Mouse (Mus musculus): ENCODE data around the gene Irf8. TPM values are rescaled to one million over a fixed set of nuclear protein-coding genes. Genes with fewer than 3 reads are reported as not detected.

The Irf8 gene
- polyA plus RNA-seq, 1 experiment: 1.8 TPM

- H3K27ac ChIP-seq (ENCODE audit: insufficient read depth, low read length): no peak overlapping the region
- no peak overlapping the region for H3K4me3 ChIP-seq (replicated peaks; ENCODE audit: insufficient read depth, low read depth, low read length)
- DNase-seq: peak in 1 of 2 experiments; percentile 22
- H3K27me3 ChIP-seq (ENCODE audit: control insufficient read depth, insufficient read depth, low read length): no peaks in the 10 kb centered on the region
- TF ChIP-seq POLR2A (IDR thresholded peaks at IDR 0.05; ENCODE audit: borderline replicate concordance, insufficient read depth, low read length) (no peak), CTCF (IDR thresholded peaks at IDR 0.05; ENCODE audit: borderline replicate concordance, insufficient read depth, low read depth, low read length) (no peak)
- WGBS: 54% methylated on average over 17 of the region's 17 CpGs
- no peaks in the 10 kb centered on the region; the same call in 1 of the 2 replicates for H3K4me1 ChIP-seq (ENCODE audit: control insufficient read depth, insufficient read depth, low read length)
These were observed 38.8 kb upstream of the Irf8 start for GRCm38 (mm10) chr8:120697154-120697978.

- no peak for TF ChIP-seq POLR2A (IDR thresholded peaks at IDR 0.05; ENCODE audit: borderline replicate concordance, insufficient read depth, low read length)
- TF ChIP-seq CTCF (IDR thresholded peaks at IDR 0.05; ENCODE audit: borderline replicate concordance, insufficient read depth, low read depth, low read length): no peak
- H3K27ac ChIP-seq (ENCODE audit: insufficient read depth, low read length): no peak overlapping the region
- H3K4me1 ChIP-seq (ENCODE audit: control insufficient read depth, insufficient read depth, low read length): no peaks in the 10 kb centered on the region; the same call in 1 of the 2 replicates
- no peak overlapping the region for H3K4me3 ChIP-seq (replicated peaks; ENCODE audit: insufficient read depth, low read depth, low read length)
- H3K27me3 ChIP-seq (ENCODE audit: control insufficient read depth, insufficient read depth, low read length): no peaks in the 10 kb centered on the region
- DNase-seq: no peak
These were observed 38.2 kb upstream of the Irf8 start for GRCm38 (mm10) chr8:120697979-120698272.

GRCm38 (mm10) chr8:120698426-120698825 is 37.7 kb upstream of the Irf8 start:
- Histone ChIP-seq H3K4me3 (replicated peaks; ENCODE audit: insufficient read depth, low read depth, low read length) (no peak overlapping the region), H3K27me3 (ENCODE audit: control insufficient read depth, insufficient read depth, low read length) (no peaks in the 10 kb centered on the region), H3K4me1 (ENCODE audit: control insufficient read depth, insufficient read depth, low read length) (no peaks in the 10 kb centered on the region; the same call in 1 of the 2 replicates), H3K27ac (ENCODE audit: insufficient read depth, low read length) (no peak overlapping the region)
- no peak for DNase-seq
- TF ChIP-seq CTCF (IDR thresholded peaks at IDR 0.05; ENCODE audit: borderline replicate concordance, insufficient read depth, low read depth, low read length) (no peak), POLR2A (IDR thresholded peaks at IDR 0.05; ENCODE audit: borderline replicate concordance, insufficient read depth, low read length) (no peak)
- 40% methylated on average over 7 of the region's 7 CpGs for WGBS

GRCm38 (mm10) chr8:120699079-120699478 is 37.1 kb upstream of the Irf8 start:
- Histone ChIP-seq H3K27me3 (ENCODE audit: control insufficient read depth, insufficient read depth, low read length) (no peaks in the 10 kb centered on the region), H3K4me3 (replicated peaks; ENCODE audit: insufficient read depth, low read depth, low read length) (no peak overlapping the region), H3K27ac (ENCODE audit: insufficient read depth, low read length) (no peak overlapping the region), H3K4me1 (ENCODE audit: control insufficient read depth, insufficient read depth, low read length) (no peaks in the 10 kb centered on the region; the same call in 1 of the 2 replicates)
- WGBS: 66% methylated on average over 6 of the region's 6 CpGs
- TF ChIP-seq CTCF (IDR thresholded peaks at IDR 0.05; ENCODE audit: borderline replicate concordance, insufficient read depth, low read depth, low read length) (no peak), POLR2A (IDR thresholded peaks at IDR 0.05; ENCODE audit: borderline replicate concordance, insufficient read depth, low read length) (no peak)
- DNase-seq: no peak

- Histone ChIP-seq H3K27me3 (ENCODE audit: control insufficient read depth, insufficient read depth, low read length) (no peaks in the 10 kb centered on the region), H3K4me3 (replicated peaks; ENCODE audit: insufficient read depth, low read depth, low read length) (no peak overlapping the region), H3K27ac (ENCODE audit: insufficient read depth, low read length) (no peak overlapping the region), H3K4me1 (ENCODE audit: control insufficient read depth, insufficient read depth, low read length) (no peaks in the 10 kb centered on the region; the same call in 1 of the 2 replicates)
- no peak for DNase-seq
- TF ChIP-seq CTCF (IDR thresholded peaks at IDR 0.05; ENCODE audit: borderline replicate concordance, insufficient read depth, low read depth, low read length) (no peak), POLR2A (IDR thresholded peaks at IDR 0.05; ENCODE audit: borderline replicate concordance, insufficient read depth, low read length) (no peak)
- WGBS: 91% methylated on average over 2 of the region's 2 CpGs
These were observed 36.6 kb upstream of the Irf8 start for GRCm38 (mm10) chr8:120699565-120699964.

GRCm38 (mm10) chr8:120700053-120700452 is 36.1 kb upstream of the Irf8 start:
- DNase-seq: no peak
- no peaks in the 10 kb centered on the region; the same call in 1 of the 2 replicates for H3K4me1 ChIP-seq (ENCODE audit: control insufficient read depth, insufficient read depth, low read length)
- TF ChIP-seq POLR2A (IDR thresholded peaks at IDR 0.05; ENCODE audit: borderline replicate concordance, insufficient read depth, low read length): no peak
- TF ChIP-seq CTCF (IDR thresholded peaks at IDR 0.05; ENCODE audit: borderline replicate concordance, insufficient read depth, low read depth, low read length): no peak
- 87% methylated on average over 4 of the region's 4 CpGs for whole genome bisulfite sequencing
- no peak overlapping the region for H3K27ac ChIP-seq (ENCODE audit: insufficient read depth, low read length)
- H3K4me3 ChIP-seq (replicated peaks; ENCODE audit: insufficient read depth, low read depth, low read length): no peak overlapping the region
- no peaks in the 10 kb centered on the region for H3K27me3 ChIP-seq (ENCODE audit: control insufficient read depth, insufficient read depth, low read length)

- DNase-seq: peak; percentile 32 to 45
- H3K27ac ChIP-seq (ENCODE audit: insufficient read depth, low read length): no peak overlapping the region
- 58% methylated on average over 19 of the region's 19 CpGs for WGBS
- TF ChIP-seq POLR2A (IDR thresholded peaks at IDR 0.05; ENCODE audit: borderline replicate concordance, insufficient read depth, low read length) (no peak), CTCF (IDR thresholded peaks at IDR 0.05; ENCODE audit: borderline replicate concordance, insufficient read depth, low read depth, low read length) (no peak)
- H3K27me3 ChIP-seq (ENCODE audit: control insufficient read depth, insufficient read depth, low read length): no peaks in the 10 kb centered on the region
- H3K4me1 ChIP-seq (ENCODE audit: control insufficient read depth, insufficient read depth, low read length): no peaks in the 10 kb centered on the region; the same call in 1 of the 2 replicates
- H3K4me3 ChIP-seq (replicated peaks; ENCODE audit: insufficient read depth, low read depth, low read length): no peak overlapping the region
These were observed 34.2 kb upstream of the Irf8 start for GRCm38 (mm10) chr8:120701758-120702465.
